Mouse (Mus musculus): Measurements from ENCODE around the gene Gtpbp3. TPM values are rescaled to one million over a fixed set of nuclear protein-coding genes. Genes with fewer than 3 reads are reported as not detected.
A peak's percentile ranks its signal among the peaks of the same experiment; 100 is the strongest.

Gtpbp3 gene
- 4.8 and 5.3 TPM in 2 replicates for polyA plus RNA-seq (2014; fragmentation: Nextera tagmentation; extraction: Ambion mirVana)

- Histone ChIP-seq H3K4me2 (peak within 1 kb of the TSS; percentile 98), H3K4me1 (ENCODE audit: control insufficient read depth, insufficient read depth, low read length) (peaks cover 10% of the 10 kb centered on the region), H3K9me3 (replicated peaks; ENCODE audit: control insufficient read depth, low read length) (no peaks in the 10 kb centered on the region), H3K36me3 (ENCODE audit: control insufficient read depth, insufficient read depth, low read length) (peaks cover 23% of the 10 kb centered on the region), H3K9ac (ENCODE audit: low read depth, low read length) (peak within 1 kb of the TSS; percentile 82), H3K27me3 (ENCODE audit: control insufficient read depth, insufficient read depth, low read length) (no peaks in the 10 kb centered on the region), H3K4me3 (ENCODE audit: low read depth, low read length) (peak within 1 kb of the TSS; percentile 91), H3K27ac (ENCODE audit: low read depth, low read length) (peak within 1 kb of the TSS; percentile 62)
- under 1% methylated on average over 33 of the region's 33 CpGs for WGBS (ENCODE audit: insufficient replicate concordance)
- ATAC-seq (replicated peaks; ENCODE audit: insufficient number of reproducible peaks, low FRiP score, low TSS enrichment), result no peak
Measured at GRCm38 (mm10) chr8:71487691-71488445, at the start of gene Gtpbp3. Gene Gtpbp3, plus strand, starts transcription at chr8:71488103.

GRCm38 (mm10) chr8:71441404-71441803 is 46.5 kb upstream of the Gtpbp3 start:
- H3K4me2 ChIP-seq, result no peak overlapping the region
- no peak overlapping the region for H3K27ac ChIP-seq (ENCODE audit: low read depth, low read length)
- WGBS (ENCODE audit: insufficient replicate concordance), result 2% methylated on average over 7 of the region's 7 CpGs
- no peak overlapping the region for H3K4me3 ChIP-seq (ENCODE audit: low read depth, low read length)
- H3K9ac ChIP-seq (ENCODE audit: low read depth, low read length), result no peak overlapping the region
- no peaks in the 10 kb centered on the region for H3K9me3 ChIP-seq (replicated peaks; ENCODE audit: control insufficient read depth, low read length)
- no peaks in the 10 kb centered on the region for H3K36me3 ChIP-seq (ENCODE audit: control insufficient read depth, insufficient read depth, low read length)
- H3K4me1 ChIP-seq (ENCODE audit: control insufficient read depth, insufficient read depth, low read length), result no peaks in the 10 kb centered on the region
- no peak for ATAC-seq (replicated peaks; ENCODE audit: insufficient number of reproducible peaks, low FRiP score, low TSS enrichment)
- H3K27me3 ChIP-seq (ENCODE audit: control insufficient read depth, insufficient read depth, low read length), result peaks cover 12% of the 10 kb centered on the region

GRCm38 (mm10) chr8:71445096-71445495 is 42.8 kb upstream of the Gtpbp3 start:
- no peak overlapping the region for H3K4me2 ChIP-seq
- no peak overlapping the region for H3K9ac ChIP-seq (ENCODE audit: low read depth, low read length)
- ATAC-seq (replicated peaks; ENCODE audit: insufficient number of reproducible peaks, low FRiP score, low TSS enrichment), result no peak
- 74% methylated on average over 7 of the region's 7 CpGs for WGBS (ENCODE audit: insufficient replicate concordance)
- H3K27ac ChIP-seq (ENCODE audit: low read depth, low read length), result no peak overlapping the region
- H3K27me3 ChIP-seq (ENCODE audit: control insufficient read depth, insufficient read depth, low read length), result peaks cover 12% of the 10 kb centered on the region
- H3K4me3 ChIP-seq (ENCODE audit: low read depth, low read length), result no peak overlapping the region
- H3K4me1 ChIP-seq (ENCODE audit: control insufficient read depth, insufficient read depth, low read length), result no peaks in the 10 kb centered on the region
- H3K9me3 ChIP-seq (replicated peaks; ENCODE audit: control insufficient read depth, low read length), result no peaks in the 10 kb centered on the region
- no peaks in the 10 kb centered on the region for H3K36me3 ChIP-seq (ENCODE audit: control insufficient read depth, insufficient read depth, low read length)

- no peak overlapping the region for H3K4me3 ChIP-seq (ENCODE audit: low read depth, low read length)
- H3K27me3 ChIP-seq (ENCODE audit: control insufficient read depth, insufficient read depth, low read length), result peaks cover 4% of the 10 kb centered on the region; the same call in 1 of the 2 replicates
- no peak for ATAC-seq (replicated peaks; ENCODE audit: insufficient number of reproducible peaks, low FRiP score, low TSS enrichment)
- no peak overlapping the region for H3K4me2 ChIP-seq
- H3K36me3 ChIP-seq (ENCODE audit: control insufficient read depth, insufficient read depth, low read length), result no peaks in the 10 kb centered on the region
- no peak overlapping the region for H3K27ac ChIP-seq (ENCODE audit: low read depth, low read length)
- no peaks in the 10 kb centered on the region for H3K9me3 ChIP-seq (replicated peaks; ENCODE audit: control insufficient read depth, low read length)
- no peak overlapping the region for H3K9ac ChIP-seq (ENCODE audit: low read depth, low read length)
- WGBS (ENCODE audit: insufficient replicate concordance), result 61% methylated on average over 4 of the region's 4 CpGs
- H3K4me1 ChIP-seq (ENCODE audit: control insufficient read depth, insufficient read depth, low read length), result no peaks in the 10 kb centered on the region
Measured at GRCm38 (mm10) chr8:71451337-71451736, 36.6 kb upstream of the Gtpbp3 start.

DNA sequence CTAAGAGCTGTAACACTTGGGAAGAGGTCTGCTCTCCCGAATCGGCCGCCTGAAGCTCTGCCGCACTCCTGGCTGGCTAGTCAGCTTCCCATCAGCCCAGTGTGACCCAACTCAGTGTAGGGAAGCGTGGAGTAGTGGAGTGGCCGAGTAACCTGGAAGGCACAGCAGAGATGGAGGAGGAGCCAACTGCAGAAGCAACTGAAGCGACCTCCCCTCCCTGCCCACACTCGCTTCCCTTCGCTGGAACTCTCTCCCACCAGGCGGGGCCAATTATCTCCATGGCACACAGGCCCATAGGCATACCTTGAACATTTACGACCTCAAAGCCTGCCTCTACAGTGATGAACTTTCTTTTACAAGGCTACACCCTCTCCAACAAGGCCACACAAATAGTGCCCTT is 36.1 kb upstream of the Gtpbp3 start:
- Histone ChIP-seq H3K4me1 (ENCODE audit: control insufficient read depth, insufficient read depth, low read length) (no peaks in the 10 kb centered on the region), H3K27me3 (ENCODE audit: control insufficient read depth, insufficient read depth, low read length) (peaks cover 4% of the 10 kb centered on the region; the same call in 1 of the 2 replicates), H3K4me3 (ENCODE audit: low read depth, low read length) (no peak overlapping the region), H3K36me3 (ENCODE audit: control insufficient read depth, insufficient read depth, low read length) (no peaks in the 10 kb centered on the region), H3K9me3 (replicated peaks; ENCODE audit: control insufficient read depth, low read length) (no peaks in the 10 kb centered on the region), H3K9ac (ENCODE audit: low read depth, low read length) (no peak overlapping the region), H3K4me2 (no peak overlapping the region), H3K27ac (ENCODE audit: low read depth, low read length) (no peak overlapping the region)
- no peak for ATAC-seq (replicated peaks; ENCODE audit: insufficient number of reproducible peaks, low FRiP score, low TSS enrichment)
- 45% methylated on average over 11 of the region's 11 CpGs for WGBS (ENCODE audit: insufficient replicate concordance)

GRCm38 (mm10) chr8:71452669-71453068 is 35.2 kb upstream of the Gtpbp3 start:
- Histone ChIP-seq H3K9ac (ENCODE audit: low read depth, low read length) (no peak overlapping the region), H3K27me3 (ENCODE audit: control insufficient read depth, insufficient read depth, low read length) (peaks cover 4% of the 10 kb centered on the region; the same call in 1 of the 2 replicates), H3K36me3 (ENCODE audit: control insufficient read depth, insufficient read depth, low read length) (no peaks in the 10 kb centered on the region), H3K4me1 (ENCODE audit: control insufficient read depth, insufficient read depth, low read length) (no peaks in the 10 kb centered on the region), H3K9me3 (replicated peaks; ENCODE audit: control insufficient read depth, low read length) (no peaks in the 10 kb centered on the region), H3K4me3 (ENCODE audit: low read depth, low read length) (no peak overlapping the region), H3K4me2 (no peak overlapping the region), H3K27ac (ENCODE audit: low read depth, low read length) (no peak overlapping the region)
- no peak for ATAC-seq (replicated peaks; ENCODE audit: insufficient number of reproducible peaks, low FRiP score, low TSS enrichment)
- WGBS (ENCODE audit: insufficient replicate concordance), result 49% methylated on average over 2 of the region's 2 CpGs

- no peaks in the 10 kb centered on the region; the same call in 1 of the 2 replicates for H3K36me3 ChIP-seq (ENCODE audit: control insufficient read depth, insufficient read depth, low read length)
- H3K9ac ChIP-seq (ENCODE audit: low read depth, low read length), result no peak overlapping the region
- H3K4me2 ChIP-seq, result no peak overlapping the region
- H3K4me3 ChIP-seq (ENCODE audit: low read depth, low read length), result no peak overlapping the region
- 62% methylated on average over 8 of the region's 8 CpGs for WGBS (ENCODE audit: insufficient replicate concordance)
- no peak for ATAC-seq (replicated peaks; ENCODE audit: insufficient number of reproducible peaks, low FRiP score, low TSS enrichment)
- peaks cover 7% of the 10 kb centered on the region; the same call in 1 of the 2 replicates for H3K27me3 ChIP-seq (ENCODE audit: control insufficient read depth, insufficient read depth, low read length)
- H3K9me3 ChIP-seq (replicated peaks; ENCODE audit: control insufficient read depth, low read length), result no peaks in the 10 kb centered on the region
- no peak overlapping the region for H3K27ac ChIP-seq (ENCODE audit: low read depth, low read length)
- no peaks in the 10 kb centered on the region for H3K4me1 ChIP-seq (ENCODE audit: control insufficient read depth, insufficient read depth, low read length)
Measured at GRCm38 (mm10) chr8:71454668-71455067, 33.2 kb upstream of the Gtpbp3 start.

DNA sequence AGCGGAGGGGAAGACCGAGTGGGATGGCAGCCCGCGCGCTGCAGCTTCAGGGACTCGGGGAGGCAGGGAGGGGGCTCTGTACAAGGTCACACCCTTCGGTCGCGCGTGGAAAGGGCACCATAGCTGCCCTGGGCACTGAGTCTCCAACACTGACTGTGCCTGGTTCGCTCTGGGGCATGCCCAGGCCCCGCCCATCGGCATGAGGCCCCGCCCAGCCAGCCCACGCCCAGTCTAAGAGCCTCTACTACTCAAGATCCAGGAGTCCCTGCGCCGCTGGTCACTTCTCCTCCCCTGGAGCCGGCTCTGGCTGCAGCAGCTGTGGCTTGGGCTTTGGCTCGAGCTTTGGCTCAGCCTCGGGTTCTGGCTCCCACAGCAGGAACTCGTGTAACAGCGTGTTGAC is 31.0 kb upstream of the Gtpbp3 start:
- WGBS (ENCODE audit: insufficient replicate concordance), result 37% methylated on average over 22 of the region's 22 CpGs

More for the DNA sequence above, 31.0 kb upstream of the Gtpbp3 start:
- Histone ChIP-seq H3K4me1 (ENCODE audit: control insufficient read depth, insufficient read depth, low read length) (no peaks in the 10 kb centered on the region), H3K27ac (ENCODE audit: low read depth, low read length) (no peak overlapping the region), H3K9ac (ENCODE audit: low read depth, low read length) (no peak overlapping the region), H3K4me3 (ENCODE audit: low read depth, low read length) (no peak overlapping the region), H3K27me3 (ENCODE audit: control insufficient read depth, insufficient read depth, low read length) (peaks cover 18% of the 10 kb centered on the region), H3K9me3 (replicated peaks; ENCODE audit: control insufficient read depth, low read length) (no peaks in the 10 kb centered on the region), H3K36me3 (ENCODE audit: control insufficient read depth, insufficient read depth, low read length) (peaks cover 7% of the 10 kb centered on the region), H3K4me2 (peak overlapping the region; percentile 12; the same call in 1 of the 2 replicates)
- no peak; the same call in 1 of the 2 replicates for ATAC-seq (replicated peaks; ENCODE audit: insufficient number of reproducible peaks, low FRiP score, low TSS enrichment)
